Mouse (Mus musculus): ENCODE measurements at regions not wholly inside any gene's neighbourhood (a gene's known extent, or its start where the extent isn't known, plus 50 kb on each side); places are given as distances from the start of the nearest gene placed in this dataset.
A peak's percentile ranks its signal among the peaks of the same experiment; 100 is the strongest.

DNA sequence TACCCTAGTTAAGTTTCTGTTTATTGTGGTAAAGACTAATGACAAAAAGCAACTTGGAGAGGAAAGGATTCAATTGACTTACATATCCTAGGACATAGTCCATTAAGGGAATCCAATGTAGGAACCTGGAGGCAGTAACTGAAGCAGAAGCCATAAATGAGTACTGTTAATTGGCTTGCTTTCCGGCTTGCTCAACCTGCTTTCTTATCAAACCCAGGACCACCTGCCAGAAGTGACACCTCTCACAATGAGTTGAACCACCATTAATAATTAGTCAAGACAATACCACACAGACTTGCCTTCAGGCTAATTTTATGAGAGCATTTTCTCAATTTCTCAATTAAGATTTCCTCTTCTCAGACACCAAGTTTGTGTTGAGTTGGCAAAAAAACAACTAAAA is 148.8 kb downstream of the Ccser2 start:
- no peak for ATAC-seq (replicated peaks; ENCODE audit: poor library complexity)

DNA sequence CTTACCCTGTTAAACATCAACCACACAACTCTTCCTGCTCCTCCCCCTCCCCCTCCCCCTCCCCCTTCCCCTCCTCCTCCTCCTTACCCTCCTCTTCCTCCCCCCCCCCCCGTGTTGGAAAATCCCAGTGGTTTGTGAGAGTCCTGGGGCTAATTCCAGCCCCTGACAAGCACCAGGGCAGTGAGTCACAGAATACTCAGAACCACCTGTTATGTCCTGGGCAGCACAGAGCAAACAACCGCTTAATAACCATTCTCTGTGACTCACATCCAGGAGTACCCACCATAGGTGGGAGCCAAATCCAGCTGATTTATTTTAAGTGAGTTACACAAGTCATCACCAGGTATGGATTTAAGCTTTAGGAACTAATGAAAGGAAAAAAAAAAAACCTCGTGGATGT is 166.2 kb downstream of the Ccser2 start:
- ATAC-seq (replicated peaks; ENCODE audit: poor library complexity), result no peak

GRCm38 (mm10) chr14:36799820-36800219 is 168.8 kb downstream of the Ccser2 start:
- no peak for ATAC-seq (replicated peaks; ENCODE audit: poor library complexity)

DNA sequence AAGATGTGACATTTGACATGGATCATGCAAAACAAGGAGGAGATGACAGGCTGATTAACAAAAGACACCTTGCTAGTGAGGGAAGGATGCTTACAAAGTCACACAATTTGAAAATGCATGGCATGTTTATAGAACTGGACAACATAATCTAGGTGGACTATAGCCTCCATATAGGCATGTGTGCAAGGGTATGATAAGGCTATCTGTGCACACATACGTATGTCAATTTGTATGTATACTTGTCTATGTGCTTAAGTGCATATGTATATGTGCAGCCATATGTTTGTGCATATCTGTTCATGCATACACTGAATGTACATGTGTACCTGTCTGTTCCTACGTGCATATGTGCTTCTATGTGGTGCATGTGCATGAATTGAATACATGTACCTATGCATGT is 186.7 kb downstream of the Ccser2 start:
- no peak for ATAC-seq (replicated peaks; ENCODE audit: poor library complexity)

DNA sequence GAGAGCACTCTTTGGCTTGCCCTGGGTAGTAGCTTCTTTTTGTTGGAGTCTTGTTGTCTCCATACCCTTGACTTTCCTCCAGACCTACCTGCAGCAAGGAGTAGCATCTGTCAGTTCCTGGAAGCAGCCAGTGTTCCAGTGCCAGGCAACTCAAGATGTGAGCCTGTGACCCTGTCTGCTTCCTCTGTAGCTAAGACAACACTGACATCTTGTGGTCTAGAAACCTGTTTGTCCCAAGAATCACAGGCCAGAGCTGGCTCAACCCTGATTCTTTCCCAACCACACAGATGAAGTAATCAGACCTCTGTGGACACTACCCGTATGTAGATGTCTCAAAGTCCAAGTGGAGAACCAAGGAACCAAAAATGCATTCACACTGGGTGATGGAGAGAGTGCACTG is 189.6 kb downstream of the Ccser2 start:
- ATAC-seq (replicated peaks; ENCODE audit: poor library complexity), result no peak

GRCm38 (mm10) chr14:36774349-36774748 is 194.2 kb downstream of the Ccser2 start:
- ATAC-seq (replicated peaks; ENCODE audit: poor library complexity), result no peak

DNA sequence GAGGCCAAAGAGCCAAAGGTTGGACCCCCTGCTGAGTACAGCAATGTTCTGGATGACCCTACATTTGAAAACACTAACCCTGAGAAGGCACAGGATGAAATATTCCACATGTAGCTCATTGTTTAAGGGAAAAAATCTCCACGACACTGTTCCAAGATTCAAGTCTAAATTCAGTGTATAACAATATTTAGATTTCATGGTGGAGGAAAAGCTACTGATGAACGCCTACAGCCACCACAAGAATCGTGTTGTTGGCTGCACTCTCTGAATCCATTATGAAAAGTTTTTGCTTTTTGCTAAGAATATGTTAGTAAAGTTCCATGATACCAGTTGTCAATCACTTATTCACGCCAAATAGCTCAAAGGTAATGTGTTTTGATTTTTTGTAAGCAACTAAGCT is 204.2 kb downstream of the Ccser2 start:
- no peak for ATAC-seq (replicated peaks; ENCODE audit: poor library complexity)

DNA sequence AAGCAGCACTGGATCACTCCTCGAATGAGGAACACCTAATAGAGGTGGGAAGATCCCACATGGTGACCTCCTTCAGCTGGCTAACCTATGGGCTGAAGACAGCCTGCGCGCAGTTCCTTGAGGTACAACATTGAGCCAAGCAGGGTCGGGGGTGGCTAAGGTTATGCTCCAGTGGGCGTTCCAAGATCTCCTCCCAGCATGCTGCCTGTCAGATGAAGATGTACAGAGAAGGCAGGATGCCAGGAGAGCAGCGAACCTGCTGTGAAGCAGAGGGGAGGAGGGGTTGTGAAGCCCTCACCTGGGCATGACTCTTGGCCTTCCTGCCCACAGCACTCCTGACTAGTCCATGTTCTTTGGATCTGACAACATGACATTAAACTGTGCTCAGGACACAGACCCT is 212.5 kb downstream of the Ccser2 start:
- no peak for ATAC-seq (replicated peaks; ENCODE audit: poor library complexity)

DNA sequence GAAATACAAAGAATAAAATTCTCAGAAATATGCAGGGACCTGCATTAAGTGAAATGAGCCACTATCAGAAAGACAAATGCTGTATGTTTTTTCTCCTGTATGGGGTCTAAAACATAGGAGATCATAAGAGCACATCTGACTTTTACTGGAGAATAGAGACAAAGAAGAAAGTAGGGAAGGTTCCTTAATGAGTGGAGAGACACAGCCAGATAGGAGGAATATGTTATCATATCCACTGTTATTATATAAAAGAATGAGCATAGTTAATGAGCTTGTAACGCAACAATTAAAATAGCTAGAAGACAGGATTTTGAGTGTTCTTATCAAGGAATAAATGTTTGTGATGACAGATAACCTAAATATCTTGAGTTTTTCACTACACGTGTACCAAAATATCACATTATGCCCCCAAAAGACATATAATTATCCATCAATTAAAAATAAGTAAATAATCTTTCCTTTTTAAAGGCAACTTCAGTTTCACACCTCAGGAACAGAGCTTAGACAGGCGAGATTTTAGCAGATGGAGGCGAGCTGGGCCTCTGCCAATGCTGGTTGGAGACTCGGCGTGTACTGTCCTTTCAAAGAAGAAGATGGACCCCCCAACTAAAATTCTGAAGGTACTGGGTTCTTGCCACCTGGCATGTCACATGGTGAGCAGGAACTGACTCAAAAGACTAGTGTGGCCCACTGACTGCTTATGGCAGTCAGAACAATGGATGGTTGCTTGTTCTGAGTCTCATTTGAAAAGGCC is 220.3 kb downstream of the Ccser2 start:
- ATAC-seq (replicated peaks; ENCODE audit: poor library complexity), result no peak

DNA sequence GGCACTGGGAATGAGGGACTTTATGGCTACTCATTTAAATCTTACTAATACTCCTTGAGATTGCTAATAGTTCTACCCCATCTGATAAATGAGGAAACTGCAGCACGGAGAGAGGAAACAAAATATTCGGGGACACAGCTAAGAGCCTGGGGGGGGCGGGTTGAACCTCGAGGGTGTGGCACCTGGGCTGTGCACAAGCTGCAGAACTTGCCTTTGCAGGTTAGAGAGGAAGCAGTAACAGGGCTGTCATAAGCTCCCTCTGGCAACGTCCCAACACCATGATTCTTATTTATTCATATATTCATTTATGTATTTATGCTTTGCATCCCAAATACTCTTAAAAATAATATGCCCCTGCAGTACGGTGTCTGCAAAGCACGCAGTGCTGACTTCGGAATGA is 237.5 kb downstream of the Ccser2 start:
- no peak for ATAC-seq (replicated peaks; ENCODE audit: poor library complexity)

GRCm38 (mm10) chr14:36726092-36726491 is 242.5 kb downstream of the Ccser2 start:
- no peak for ATAC-seq (replicated peaks; ENCODE audit: poor library complexity)

DNA sequence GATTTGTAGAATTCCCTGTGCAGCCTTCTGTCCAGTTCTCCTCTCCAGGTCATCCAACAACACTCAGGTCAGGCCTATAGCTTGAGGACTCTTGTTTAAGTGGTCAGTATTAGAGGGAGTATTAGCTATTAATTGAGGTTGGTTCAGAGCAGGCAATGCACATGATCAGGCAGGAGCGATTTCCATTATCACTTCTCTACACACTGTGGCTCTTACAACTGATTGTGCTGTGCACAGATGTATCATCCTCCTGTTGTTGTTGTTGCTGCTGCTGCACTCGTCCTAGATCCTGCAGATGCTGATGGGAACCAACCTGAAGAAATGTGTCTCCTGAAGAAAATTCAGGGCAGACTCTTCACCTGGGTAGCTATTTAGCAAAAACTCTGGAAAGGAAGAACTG is 252.9 kb downstream of the Ccser2 start:
- no peak for ATAC-seq (replicated peaks; ENCODE audit: poor library complexity)

DNA sequence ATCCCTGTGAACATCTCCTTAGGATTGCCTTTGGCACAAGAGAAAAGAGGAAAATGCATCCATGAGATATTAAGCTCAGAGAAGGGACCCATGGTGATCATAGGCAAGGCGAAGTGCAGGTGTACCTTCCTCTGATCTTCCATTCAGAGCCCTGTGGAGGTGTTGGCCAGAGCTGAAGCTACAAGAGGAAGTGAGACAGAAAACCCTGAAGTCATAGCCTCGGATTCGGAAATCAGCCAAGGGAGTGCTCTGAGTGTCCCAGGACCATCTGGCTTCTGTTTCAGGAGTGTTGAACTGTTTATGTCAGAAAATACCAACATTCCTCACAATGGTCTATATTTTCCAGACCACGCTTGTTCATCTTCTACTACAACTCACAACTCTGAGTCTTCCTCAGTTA is 271.6 kb downstream of the Ccser2 start:
- no peak for ATAC-seq (replicated peaks; ENCODE audit: poor library complexity)

- ATAC-seq (replicated peaks; ENCODE audit: poor library complexity), result no peak
Measured at GRCm38 (mm10) chr14:36691958-36692357, 276.6 kb downstream of the Ccser2 start.

GRCm38 (mm10) chr14:36691018-36691417 is 277.6 kb downstream of the Ccser2 start:
- no peak for ATAC-seq (replicated peaks; ENCODE audit: poor library complexity)

DNA sequence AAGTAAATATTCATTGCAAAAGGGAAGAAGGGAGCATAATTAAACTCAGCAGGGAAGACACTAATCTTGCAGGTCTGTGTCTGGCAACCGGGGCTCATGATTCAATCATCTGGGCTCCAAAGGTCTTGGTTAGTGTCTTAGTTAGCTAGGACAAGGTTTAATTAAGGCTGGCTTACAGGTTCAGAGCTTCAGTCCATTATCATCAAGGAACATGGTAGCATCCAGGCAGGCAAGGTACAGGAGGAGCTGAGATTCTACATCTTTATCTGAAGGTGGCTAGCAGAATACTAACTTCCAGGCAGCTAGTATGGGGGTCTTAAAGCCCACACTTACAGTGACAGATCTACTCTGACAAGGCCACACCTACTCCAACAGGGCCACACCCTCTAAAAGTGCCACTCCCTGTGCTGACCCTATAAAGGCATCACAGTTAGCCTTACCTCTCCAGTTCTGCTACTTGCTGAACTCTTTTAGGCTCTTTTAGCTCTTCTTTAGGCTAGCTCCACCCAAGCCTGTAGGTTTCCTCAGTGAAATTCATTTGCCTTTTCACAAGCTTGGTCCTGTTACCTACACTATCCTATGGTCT is 309.8 kb downstream of the Ccser2 start:
- ATAC-seq (replicated peaks; ENCODE audit: poor library complexity), result no peak

DNA sequence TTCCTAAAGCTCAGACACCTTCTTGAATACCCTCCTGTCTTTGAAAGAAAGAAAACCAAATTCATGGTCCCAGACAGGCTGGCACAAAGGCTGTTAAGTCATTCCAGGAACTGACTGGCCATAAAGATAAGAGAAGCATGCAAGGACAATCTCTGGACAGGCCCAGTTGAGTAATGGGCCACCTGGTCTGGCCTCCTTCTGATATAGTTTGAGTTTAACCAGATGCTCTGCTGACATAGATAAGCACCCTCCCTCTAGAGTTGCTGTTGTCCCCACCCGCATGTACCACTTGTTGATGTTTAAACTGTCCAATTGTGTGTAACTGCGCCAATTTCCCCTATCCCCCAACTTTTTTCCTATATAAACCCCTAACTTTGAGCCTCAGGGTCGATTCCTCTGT is 310.4 kb downstream of the Ccser2 start:
- peak; percentile 63 for ATAC-seq (replicated peaks; ENCODE audit: poor library complexity)

- ATAC-seq (replicated peaks; ENCODE audit: poor library complexity), result no peak
Measured at GRCm38 (mm10) chr14:36652982-36653557, 315.5 kb downstream of the Ccser2 start.

DNA sequence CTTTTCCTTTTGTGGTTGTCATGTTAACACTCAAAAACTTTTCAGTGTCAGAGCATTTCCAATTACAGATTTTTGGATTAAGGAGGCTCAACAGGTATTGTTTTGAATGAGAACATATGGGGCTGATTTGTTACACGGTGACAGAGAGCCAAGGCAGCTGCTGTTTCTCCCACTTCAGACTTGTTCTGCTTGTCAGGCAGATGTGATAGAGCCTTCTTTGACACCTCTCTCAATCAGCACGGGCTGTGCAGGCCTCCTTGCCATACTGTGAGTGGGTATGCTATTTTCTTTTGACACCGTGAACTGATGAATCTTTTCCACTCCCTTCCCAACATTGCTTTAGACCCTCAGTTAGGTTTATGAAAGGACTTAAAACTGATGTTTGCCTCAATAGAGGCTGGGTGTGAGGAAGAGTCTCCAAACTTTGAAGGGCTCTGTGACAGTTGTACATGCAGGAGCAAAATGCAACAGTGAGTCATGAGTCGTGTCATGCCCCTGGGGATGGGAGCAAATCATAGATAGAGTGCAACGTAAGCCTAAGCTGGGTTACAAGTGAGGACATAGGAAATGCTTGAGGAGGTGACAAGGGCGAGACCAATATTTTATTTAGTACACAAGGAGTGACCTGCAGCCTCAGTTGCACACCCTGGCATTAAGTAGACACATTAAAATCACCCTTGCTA is 317.4 kb downstream of the Ccser2 start:
- no peak for ATAC-seq (replicated peaks; ENCODE audit: poor library complexity)

- no peak for ATAC-seq (replicated peaks; ENCODE audit: poor library complexity)
Measured at GRCm38 (mm10) chr14:36646649-36647048, 321.9 kb downstream of the Ccser2 start.

DNA sequence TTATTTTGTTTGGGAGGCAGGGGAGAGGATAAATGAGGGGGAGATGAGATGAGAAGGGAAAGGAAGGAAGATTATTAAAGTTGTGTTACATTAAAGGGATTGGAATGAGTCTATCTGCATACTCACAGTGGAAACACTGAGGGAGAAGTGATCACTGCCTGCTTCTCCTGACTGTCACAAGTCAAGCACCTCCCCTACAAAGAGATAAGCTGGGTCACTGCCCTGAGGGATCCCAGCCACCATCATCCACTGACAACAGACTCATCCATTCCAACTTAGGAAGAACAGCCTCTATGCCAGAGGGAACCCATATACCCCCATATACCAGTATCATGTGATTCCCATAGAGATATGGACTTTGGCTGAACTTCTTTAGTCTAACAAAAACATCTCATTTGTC is 322.3 kb downstream of the Ccser2 start:
- no peak for ATAC-seq (replicated peaks; ENCODE audit: poor library complexity)

DNA sequence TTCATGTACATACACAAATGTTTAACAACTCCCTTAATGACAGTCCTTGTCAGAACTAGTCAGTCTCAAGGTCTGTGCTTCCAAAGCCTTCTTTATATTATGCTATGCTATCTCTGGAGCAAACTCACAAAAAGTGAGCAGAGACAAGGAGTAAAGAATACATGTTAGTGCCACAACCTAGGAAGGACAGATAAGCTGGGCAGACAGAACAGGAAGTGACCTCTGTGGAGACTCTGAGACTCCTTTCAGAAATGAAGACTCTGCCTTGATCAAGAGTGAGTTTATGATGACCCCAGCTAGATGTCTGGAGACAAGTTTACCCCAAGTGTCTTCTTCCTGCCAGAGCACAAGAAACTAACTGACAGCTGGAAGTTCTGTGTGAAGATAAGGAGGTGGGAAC is 343.8 kb downstream of the Ccser2 start:
- ATAC-seq (replicated peaks; ENCODE audit: poor library complexity), result peak; percentile 42; the same call in 1 of the 2 replicates
